Mouse (Mus musculus) adrenal gland, postnatal 25 days (tissue): Measurements from ENCODE around the gene Gsg1. TPM values are rescaled to one million over a fixed set of nuclear protein-coding genes. Genes with fewer than 3 reads are reported as not detected.

Source experiments
- DNase-seq: peaks from one replicate; pipeline ENCODE4 v3.0.0; 2021; ENCODE audit warnings: mixed read lengths
- long read RNA-seq: library from polyadenylated mRNA; stranded (forward); transcript quantifications from one replicate; pipeline ENCODE4 v2.0.0, GENCODE M21; 2021
- total RNA-seq: library from RNA; stranded (reverse); gene quantifications from 2 replicates; pipeline ENCODE4 v1.2.3, GENCODE M21; 2021

Gsg1 gene
- total RNA-seq: not detected in 2 replicates
- long read RNA-seq: 0 reads

GRCm38 (mm10) chr6:135254153-135254552 is at the start of gene Gsg1:
Gene Gsg1, minus strand, starts transcription at chr6:135254351.
- no peak for DNase-seq

DNA sequence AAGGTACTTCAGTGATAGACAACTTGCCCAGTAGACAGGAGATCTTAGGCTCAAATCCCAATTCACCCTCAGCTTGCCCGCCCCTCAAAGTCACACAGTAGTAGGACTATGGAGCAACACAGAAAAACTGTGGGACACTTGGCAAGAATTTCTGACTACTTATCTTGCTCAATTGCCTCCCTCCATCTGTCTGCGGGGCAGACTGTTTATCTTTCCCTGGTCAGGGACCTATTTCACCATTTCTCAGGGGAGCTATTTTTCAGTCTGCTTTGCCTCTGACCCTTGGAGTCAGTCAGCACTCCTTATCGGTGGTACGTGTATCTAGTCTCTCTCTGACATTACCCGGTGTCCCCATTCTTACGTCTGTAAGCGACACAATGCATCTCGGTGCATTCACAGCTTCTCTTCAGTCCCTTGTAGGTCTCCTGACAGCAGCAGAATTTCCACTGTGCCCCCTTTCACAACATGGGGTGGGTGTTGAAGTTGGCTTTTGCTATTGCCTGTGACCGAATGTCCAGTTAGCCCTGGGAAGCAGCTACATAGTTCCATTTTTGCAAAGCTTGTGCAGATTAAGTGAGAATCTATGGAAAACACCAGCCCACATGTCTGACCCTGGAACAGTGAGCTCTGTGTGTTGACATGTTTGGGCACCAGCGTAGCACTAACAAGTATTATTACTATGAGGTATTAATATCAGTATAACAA is 48.4 kb upstream of the Gsg1 start:
- no peak for DNase-seq

DNA sequence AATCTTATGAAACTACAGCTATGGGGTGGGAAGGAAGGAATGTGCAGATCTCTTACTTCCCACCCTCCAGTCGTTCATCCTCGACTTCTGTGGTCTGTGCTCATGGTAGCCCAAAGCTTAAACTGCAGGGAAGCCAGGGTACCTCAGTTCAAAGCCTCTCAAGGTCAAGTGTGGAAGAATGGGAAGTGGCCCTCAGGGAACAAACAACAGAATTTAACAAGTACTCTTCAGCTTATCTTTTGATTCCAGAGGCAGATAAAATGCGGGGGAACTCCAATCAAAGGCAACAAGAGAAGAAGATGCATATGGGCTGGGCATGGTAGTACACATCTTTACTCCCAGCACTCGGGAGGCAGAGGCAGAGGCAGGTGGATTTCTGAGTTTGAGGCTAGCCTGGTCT is 46.3 kb upstream of the Gsg1 start:
- no peak for DNase-seq

DNA sequence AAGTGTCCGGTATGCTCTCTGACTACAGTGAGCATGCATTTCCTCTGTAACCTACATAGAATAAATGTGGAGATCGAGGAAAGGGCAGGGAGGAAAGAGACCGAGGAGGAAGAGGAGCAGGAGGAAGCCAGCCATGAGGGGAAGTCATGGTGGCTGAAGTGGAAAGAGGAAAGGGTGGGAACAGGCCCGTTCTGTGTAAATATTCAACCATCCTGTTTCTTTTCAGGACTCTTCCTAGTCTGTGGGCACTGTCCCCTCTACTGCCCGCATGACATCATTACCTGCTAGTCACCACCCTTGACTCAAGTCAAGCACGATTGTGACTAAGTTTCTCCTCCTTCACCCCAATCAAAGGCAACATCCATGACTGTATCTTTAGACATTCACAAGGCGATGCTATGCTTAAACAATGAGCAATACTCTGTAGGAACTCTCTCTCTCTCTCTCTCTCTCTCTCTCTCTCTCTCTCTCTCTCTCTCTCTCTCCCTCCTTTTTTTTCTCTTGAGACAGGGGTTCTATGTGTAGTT is 44.9 kb upstream of the Gsg1 start:
- no peak for DNase-seq

DNA sequence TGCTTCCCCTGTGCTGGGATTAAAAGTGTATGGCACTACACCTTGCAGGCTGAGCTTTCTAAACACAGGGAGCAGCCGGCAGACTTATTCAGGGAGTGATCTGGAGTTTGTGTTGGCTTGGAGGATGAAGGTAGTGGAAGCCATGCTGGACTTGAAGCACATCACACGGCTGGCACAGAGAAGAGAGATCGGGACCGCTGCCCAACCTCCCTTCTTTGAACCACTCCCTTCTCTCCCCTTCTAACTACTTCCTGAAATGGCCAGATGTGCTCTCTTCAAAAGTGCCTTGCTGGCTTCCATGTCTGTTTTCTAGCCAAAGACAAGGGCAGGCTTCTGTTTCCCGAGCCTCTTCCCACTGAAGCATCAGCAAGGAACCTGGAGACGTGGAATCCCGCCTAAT is 43.4 kb upstream of the Gsg1 start:
- no peak for DNase-seq

DNA sequence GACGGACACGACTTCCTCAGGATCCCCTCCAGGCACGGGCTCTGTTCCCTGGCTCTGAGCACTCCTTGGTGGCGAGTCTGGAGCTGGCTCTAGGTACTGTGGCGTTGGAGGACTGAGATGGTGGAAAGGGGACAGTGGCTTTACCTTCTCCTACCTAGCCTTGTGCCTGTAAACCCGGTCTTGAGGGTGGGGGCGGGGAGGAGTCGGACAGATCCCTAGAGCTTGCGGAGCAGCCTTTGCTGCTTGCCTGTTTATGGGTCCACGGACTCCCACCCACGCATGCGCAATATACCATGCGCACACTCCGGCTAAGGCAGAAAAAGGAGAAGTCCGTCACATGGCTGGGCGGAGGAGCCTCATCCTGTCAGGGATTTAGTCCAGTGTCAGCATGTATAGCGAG is 42.1 kb upstream of the Gsg1 start:
- no peak for DNase-seq

DNA sequence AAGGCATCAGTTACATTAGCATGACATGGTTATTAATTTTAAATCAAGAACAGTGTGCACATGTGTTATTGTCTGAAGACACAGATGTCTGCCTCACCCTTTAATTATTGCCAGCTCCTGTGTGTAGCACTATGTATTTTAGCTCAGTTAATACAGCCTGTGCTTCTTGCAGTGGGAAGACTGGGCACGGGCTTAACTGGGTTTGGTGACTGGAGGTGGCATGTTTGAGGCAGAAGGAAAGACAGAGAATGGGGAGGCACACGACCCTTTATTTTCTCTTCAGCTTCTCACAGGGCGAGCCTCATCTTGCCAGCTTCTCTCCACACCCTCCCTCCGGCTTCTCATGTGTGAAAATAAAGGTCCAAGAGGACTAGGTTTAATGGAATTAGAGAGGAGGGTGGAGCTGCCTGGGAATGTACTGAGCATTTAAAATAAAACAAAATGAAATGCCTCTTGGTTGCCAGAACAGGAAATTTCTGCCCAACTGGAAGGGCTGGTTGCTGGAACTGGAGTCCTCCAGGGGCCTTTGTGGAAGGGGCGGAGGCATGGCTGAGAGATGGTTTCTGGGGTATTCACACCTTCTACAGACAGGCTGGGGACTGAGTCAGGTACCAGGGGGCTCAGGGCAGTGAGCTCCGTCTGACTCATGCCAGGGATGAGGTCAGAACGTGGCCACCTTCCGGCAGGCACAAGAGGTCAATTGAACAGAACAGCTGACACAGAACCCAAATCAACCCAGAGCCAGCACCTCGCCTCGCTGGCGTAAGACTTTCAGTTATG is 41.1 kb upstream of the Gsg1 start:
- DNase-seq: no peak

DNA sequence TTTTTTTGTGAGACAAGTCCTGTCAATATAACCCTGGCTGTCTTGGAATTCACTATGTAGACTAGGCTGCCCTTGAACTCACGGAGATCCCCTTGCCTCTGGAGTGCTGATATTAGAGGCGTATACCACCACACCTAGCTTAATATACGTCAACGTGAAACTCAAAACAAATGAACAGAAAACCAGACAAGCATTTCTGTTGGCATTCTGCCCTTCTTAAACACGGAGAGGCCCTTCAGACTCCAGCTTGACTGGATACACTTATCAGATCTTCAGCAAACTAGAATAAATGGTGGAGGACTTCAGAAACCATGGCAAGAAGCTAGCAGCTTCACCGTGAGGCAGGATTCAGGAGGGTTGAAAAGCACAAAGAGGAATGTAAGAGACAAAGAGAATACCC is 40.0 kb upstream of the Gsg1 start:
- no peak for DNase-seq

GRCm38 (mm10) chr6:135292391-135292790 is 38.2 kb upstream of the Gsg1 start:
- no peak for DNase-seq

DNA sequence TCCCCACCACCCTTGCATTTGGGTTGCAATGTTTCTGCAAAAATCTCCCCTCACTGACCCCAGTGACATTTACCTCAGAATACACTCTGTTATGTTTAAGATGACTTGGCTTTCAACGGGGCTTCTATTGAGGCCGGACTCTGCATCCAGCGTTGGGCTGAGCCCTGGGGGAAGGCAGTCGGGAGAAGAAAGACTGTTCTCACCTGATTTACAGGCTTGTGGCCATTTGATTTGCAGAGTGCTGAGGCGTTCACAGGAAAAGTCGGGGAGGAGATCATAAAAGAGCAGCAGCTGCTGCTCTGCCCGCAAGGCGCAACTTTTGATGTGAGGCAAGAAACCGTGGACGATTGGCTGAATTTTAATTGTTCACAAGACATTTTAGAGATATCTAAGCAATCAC is 25.7 kb upstream of the Gsg1 start:
- DNase-seq: no peak

GRCm38 (mm10) chr6:135279286-135279685 is 25.1 kb upstream of the Gsg1 start:
- no peak for DNase-seq

DNA sequence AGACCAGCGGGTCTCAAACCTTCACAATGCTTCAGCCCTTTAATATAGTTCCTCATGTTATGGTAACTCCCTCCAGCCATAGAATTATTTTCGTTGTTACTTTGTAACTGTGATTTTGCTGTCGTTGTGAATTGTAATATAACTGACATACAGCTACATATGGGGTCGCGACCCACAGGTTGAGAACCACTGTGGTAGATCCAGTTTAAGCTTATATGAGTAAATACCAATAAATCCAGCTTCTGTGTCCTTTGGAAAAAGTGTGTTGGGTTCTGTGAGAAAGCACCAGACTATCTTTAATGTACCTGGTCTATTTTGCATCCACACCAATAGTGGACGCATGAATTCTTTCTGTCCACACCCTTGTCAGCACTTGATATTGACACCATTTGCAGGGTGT is 24.2 kb upstream of the Gsg1 start:
- DNase-seq: no peak

- DNase-seq: no peak
Observed at GRCm38 (mm10) chr6:135276474-135277295, 22.5 kb upstream of the Gsg1 start.

DNA sequence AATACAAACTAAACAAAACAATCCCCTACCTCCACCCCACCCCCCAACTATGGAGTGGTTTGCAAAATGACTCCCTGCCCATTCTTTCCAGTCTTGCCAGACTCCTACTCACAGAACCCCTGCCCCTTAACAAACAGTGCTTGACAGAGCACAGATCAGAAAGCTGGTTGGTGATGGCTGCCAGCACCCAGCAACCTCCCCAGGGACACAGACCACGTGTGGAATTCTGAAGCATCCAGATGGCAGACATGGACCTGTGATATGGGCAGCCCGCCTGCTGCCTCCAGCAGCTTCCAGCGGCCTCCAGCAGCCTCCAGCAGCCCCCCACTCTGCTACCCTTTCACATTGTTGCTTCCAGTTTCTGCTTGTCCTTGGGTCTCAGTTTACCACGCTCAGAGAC is 21.1 kb upstream of the Gsg1 start:
- no peak for DNase-seq

DNA sequence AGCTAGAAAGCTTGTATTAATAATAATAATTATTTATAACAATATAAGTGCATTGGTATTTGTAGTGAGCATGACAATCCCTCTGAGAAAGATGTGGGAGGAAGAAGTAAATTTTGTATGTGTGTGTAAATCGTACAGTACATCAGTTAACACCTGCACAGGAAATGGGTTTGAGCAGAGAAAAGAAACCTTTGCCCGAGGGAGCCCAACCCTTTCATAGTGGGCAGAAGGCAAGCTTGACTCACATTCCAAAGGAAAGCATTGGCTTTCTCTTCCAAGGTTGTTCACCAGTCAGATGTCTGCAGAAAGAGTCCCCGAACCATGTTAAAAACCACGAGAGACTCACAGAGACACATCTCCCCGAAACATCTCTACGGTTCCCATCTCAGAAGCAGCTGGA is 18.9 kb upstream of the Gsg1 start:
- DNase-seq: no peak

GRCm38 (mm10) chr6:135271761-135272160 is 17.6 kb upstream of the Gsg1 start:
- no peak for DNase-seq

GRCm38 (mm10) chr6:135269626-135270025 is 15.5 kb upstream of the Gsg1 start:
- no peak for DNase-seq

DNA sequence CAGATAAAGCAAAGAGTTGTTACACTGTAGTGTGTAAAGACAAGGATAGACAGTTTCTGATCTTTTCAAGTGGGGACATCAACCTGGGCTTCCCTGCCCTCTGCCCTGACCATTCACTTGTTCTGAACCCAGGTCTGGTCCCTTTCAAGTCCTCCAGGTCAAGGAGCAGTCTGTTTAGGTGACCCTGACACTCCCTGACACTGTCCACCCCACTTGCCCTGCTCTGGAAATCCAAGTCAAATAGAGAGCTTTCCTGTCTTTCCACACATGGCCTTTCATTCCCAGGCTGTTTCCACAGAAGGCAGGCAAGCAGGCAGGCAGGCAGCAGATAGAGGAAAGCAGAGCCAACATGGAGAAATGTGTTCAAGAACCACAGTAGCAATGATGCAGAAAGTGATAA is 14.2 kb upstream of the Gsg1 start:
- DNase-seq: no peak

DNA sequence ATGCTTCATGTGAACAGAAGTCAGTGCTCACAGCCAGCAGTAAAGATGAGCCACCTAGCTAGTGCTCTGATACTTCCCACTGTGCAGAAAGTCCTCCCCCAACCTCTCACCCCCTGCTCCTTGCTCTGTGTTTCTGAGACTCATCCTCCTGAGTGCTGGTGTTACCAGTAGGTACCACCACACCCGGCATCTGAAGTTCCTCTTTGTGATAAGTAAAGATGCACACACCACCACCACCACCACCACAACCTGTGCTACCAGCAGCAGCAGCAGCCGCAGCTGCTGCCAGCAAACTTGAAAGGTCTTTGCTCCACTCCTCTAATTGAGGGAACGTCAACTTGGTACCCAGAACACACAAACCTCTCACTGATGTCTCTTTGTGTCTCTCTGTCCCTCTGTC is 13.1 kb upstream of the Gsg1 start:
- DNase-seq: no peak

DNA sequence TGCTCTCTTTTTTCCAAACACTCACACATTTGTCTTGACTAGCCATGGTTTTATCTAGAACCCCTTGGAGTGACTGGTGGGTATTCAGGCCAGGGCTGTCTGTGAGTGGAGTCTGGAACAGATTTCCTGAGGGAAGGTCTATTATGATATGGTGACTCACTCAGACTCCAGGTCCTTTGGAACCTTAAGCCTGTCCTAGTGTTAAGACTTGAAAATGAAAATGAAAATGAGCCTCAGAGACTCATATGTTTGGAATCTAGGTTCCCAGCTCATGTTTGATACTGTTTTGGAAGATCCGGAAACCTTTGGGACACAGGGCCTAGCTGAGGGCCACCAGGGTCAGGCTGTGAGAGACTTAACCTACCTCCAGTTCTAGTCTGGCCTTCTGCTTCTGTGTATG is 11.9 kb upstream of the Gsg1 start:
- DNase-seq: no peak

DNA sequence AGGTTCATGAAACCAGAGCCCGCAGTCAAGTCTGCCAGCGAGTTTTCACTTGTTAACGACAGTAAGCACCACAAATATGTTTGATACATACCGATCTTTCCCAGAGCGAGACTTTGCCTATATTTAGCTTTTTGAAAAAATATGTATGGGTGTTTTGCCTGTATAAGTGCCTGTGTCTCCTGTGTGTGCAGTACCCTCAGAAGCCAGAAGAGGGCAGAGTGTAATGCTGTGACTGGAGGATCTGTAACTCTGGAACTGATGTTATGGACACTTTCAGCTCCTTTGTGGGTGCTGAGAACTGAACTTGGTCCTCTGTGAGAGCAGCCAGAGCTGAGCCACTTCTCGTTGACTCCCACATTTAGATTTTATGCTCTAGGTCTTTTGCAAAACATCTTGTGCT is 10.0 kb upstream of the Gsg1 start:
- no peak for DNase-seq

- no peak for DNase-seq
Observed at GRCm38 (mm10) chr6:135262565-135262964, 8.4 kb upstream of the Gsg1 start.

GRCm38 (mm10) chr6:135261124-135261523 is 7.0 kb upstream of the Gsg1 start:
- no peak for DNase-seq
